Mouse (Mus musculus) right cerebral cortex, adult 18-20 months (tissue): ENCODE measurements at regions not wholly inside any gene's neighbourhood (a gene's known extent, or its start where the extent isn't known, plus 50 kb on each side); places are given as distances from the start of the nearest gene placed in this dataset.
A peak's percentile ranks its signal among the peaks of the same experiment; 100 is the strongest.

Source experiments
- DNase-seq: peaks from one replicate; pipeline ENCODE4 v3.0.0; 2022; ENCODE audit warnings: mixed read lengths

- DNase-seq, result no peak
These were observed 72.5 kb downstream of the Gm9008 start for GRCm38 (mm10) chr6:76425120-76425519.

GRCm38 (mm10) chr6:76387462-76388049 is 110.0 kb downstream of the Gm9008 start:
- DNase-seq, result no peak

GRCm38 (mm10) chr6:76382323-76382722 is 115.3 kb downstream of the Gm9008 start:
- peak; percentile 10 for DNase-seq

- DNase-seq, result no peak
These were observed 118.9 kb downstream of the Gm9008 start for GRCm38 (mm10) chr6:76378674-76379073.

GRCm38 (mm10) chr6:76352141-76352540 is 145.4 kb downstream of the Gm9008 start:
- DNase-seq, result no peak

- DNase-seq, result no peak
These were observed 149.1 kb downstream of the Gm9008 start for GRCm38 (mm10) chr6:76348445-76348844.

- DNase-seq, result no peak
These were observed 167.4 kb downstream of the Gm9008 start for GRCm38 (mm10) chr6:76330176-76330575.
